In genomic region chr6:52797252-52797800, GRCm38 (mm10) we compare ENCODE assay signal across 9 mouse cellular contexts.
DNase-seq lines count a peak whose midpoint lies in the region; ATAC-seq and TF ChIP-seq lines count a peak whose summit lies in the region.
"Had no signal": no experiment of that assay in that cellular context is flagged by ENCODE, and none has a peak within 500 bp of the region (broad histone marks: within the 10 kb centered on the region; RNA-seq: fewer than 3 reads in every experiment).

No protein-coding gene starts in this region.

- H3K27ac ChIP-seq in hindbrain, embryonic 10.5 days: peak overlapping the region; percentile 30; the same call in 1 of the 2 replicates
- no peak overlapping the region for H3K27ac ChIP-seq in hindbrain, embryonic 16.5 days (ENCODE audit: low read depth, low read length)
- H3K27ac ChIP-seq in midbrain, embryonic 10.5 days (replicated peaks): 0 out of 2 replicates have a peak overlapping the region, but pooled peaks have one; percentile 38
- H3K27ac ChIP-seq in midbrain, embryonic 11.5 days (ENCODE audit: low read depth, low read length): no peak overlapping the region
- H3K27ac ChIP-seq in embryonic facial prominence, embryonic 10.5 days (replicated peaks): peak overlapping the region; percentile 69; the same call in 1 of the 2 replicates
- no peak overlapping the region for H3K27ac ChIP-seq in olfactory bulb, adult 2 months (ENCODE audit: insufficient read depth, low read depth, low read length)
- H3K27ac ChIP-seq: stomach, embryonic 15.5 days had no signal

- H3K9ac ChIP-seq in hindbrain, embryonic 16.5 days (ENCODE audit: low read depth, low read length): no peak overlapping the region
- H3K9ac ChIP-seq in midbrain, embryonic 11.5 days (ENCODE audit: low read length): no peak overlapping the region
- H3K9ac ChIP-seq: stomach, embryonic 15.5 days had no signal

- H3K27me3 ChIP-seq in hindbrain, embryonic 10.5 days (ENCODE audit: insufficient read depth, poor library complexity, severe bottlenecking): no peaks in the 10 kb centered on the region
- no peaks in the 10 kb centered on the region for H3K27me3 ChIP-seq in hindbrain, embryonic 16.5 days (replicated peaks; ENCODE audit: control insufficient read depth, insufficient read depth, low read length)
- H3K27me3 ChIP-seq in midbrain, embryonic 10.5 days (ENCODE audit: low read depth, poor library complexity, severe bottlenecking): no peaks in the 10 kb centered on the region
- H3K27me3 ChIP-seq in midbrain, embryonic 11.5 days (ENCODE audit: control insufficient read depth, insufficient read depth, low read length): no peaks in the 10 kb centered on the region
- H3K27me3 ChIP-seq in embryonic facial prominence, embryonic 10.5 days (replicated peaks; ENCODE audit: low read depth, poor library complexity, severe bottlenecking): no peaks in the 10 kb centered on the region
- H3K27me3 ChIP-seq: stomach, embryonic 15.5 days had no signal

- H3K9me3 ChIP-seq in hindbrain, embryonic 10.5 days: no peaks in the 10 kb centered on the region
- H3K9me3 ChIP-seq in hindbrain, embryonic 16.5 days (ENCODE audit: control insufficient read depth, low read length): no peaks in the 10 kb centered on the region
- no peaks in the 10 kb centered on the region for H3K9me3 ChIP-seq in midbrain, embryonic 10.5 days (replicated peaks)
- H3K9me3 ChIP-seq in midbrain, embryonic 11.5 days (ENCODE audit: control insufficient read depth, low read length): no peaks in the 10 kb centered on the region
- no peaks in the 10 kb centered on the region for H3K9me3 ChIP-seq in embryonic facial prominence, embryonic 10.5 days
- H3K9me3 ChIP-seq: stomach, embryonic 15.5 days had no signal

- no peak for DNase-seq in hindbrain, embryonic 10.5 days (ENCODE audit: low spot score)
- no peak for DNase-seq in midbrain, embryonic 10.5 days (ENCODE audit: low spot score)
- DNase-seq in midbrain, embryonic 11.5 days (ENCODE audit: low spot score, missing footprints): no peak
- no peak for DNase-seq in embryonic facial prominence, embryonic 10.5 days (ENCODE audit: low spot score)
- DNase-seq in natural killer cell, adult 2 months (ENCODE audit: low spot score in 2 of 2): no peak
- DNase-seq in frontal cortex, postnatal 36 days (ENCODE audit: low spot score in 2 of 2): no peak

- no peaks in the 10 kb centered on the region for H3K36me3 ChIP-seq in hindbrain, embryonic 10.5 days
- no peaks in the 10 kb centered on the region for H3K36me3 ChIP-seq in hindbrain, embryonic 16.5 days (ENCODE audit: control insufficient read depth, insufficient read depth, low read length)
- H3K36me3 ChIP-seq in midbrain, embryonic 10.5 days: no peaks in the 10 kb centered on the region
- H3K36me3 ChIP-seq in midbrain, embryonic 11.5 days (ENCODE audit: control insufficient read depth, insufficient read depth, low read length): no peaks in the 10 kb centered on the region
- no peaks in the 10 kb centered on the region for H3K36me3 ChIP-seq in embryonic facial prominence, embryonic 10.5 days (replicated peaks)
- H3K36me3 ChIP-seq: stomach, embryonic 15.5 days had no signal

- H3K4me1 ChIP-seq in hindbrain, embryonic 10.5 days (replicated peaks): peaks cover 39% of the 10 kb centered on the region
- H3K4me1 ChIP-seq in hindbrain, embryonic 16.5 days (ENCODE audit: control insufficient read depth, insufficient read depth, low read depth, low read length): peaks cover 16% of the 10 kb centered on the region
- peaks cover 18% of the 10 kb centered on the region for H3K4me1 ChIP-seq in midbrain, embryonic 10.5 days
- no peaks in the 10 kb centered on the region; the same call in 1 of the 2 replicates for H3K4me1 ChIP-seq in midbrain, embryonic 11.5 days (ENCODE audit: control insufficient read depth, insufficient read depth, low read length)
- peaks cover 58% of the 10 kb centered on the region for H3K4me1 ChIP-seq in embryonic facial prominence, embryonic 10.5 days
- peaks cover 16% of the 10 kb centered on the region for H3K4me1 ChIP-seq in olfactory bulb, adult 2 months (ENCODE audit: control insufficient read depth, insufficient read depth, low read length)

- no peak for TF ChIP-seq POLR2A in olfactory bulb, adult 2 months (IDR thresholded peaks at IDR 0.05; ENCODE audit: insufficient read depth, low read depth, low read length)

- WGBS in hindbrain, embryonic 10.5 days: 58% methylated on average over 6 of the region's 6 CpGs
- 52% methylated on average over 6 of the region's 6 CpGs for whole genome bisulfite sequencing in hindbrain, embryonic 16.5 days
- WGBS in midbrain, embryonic 10.5 days: 57% methylated on average over 6 of the region's 6 CpGs
- WGBS in midbrain, embryonic 11.5 days: 63% methylated on average over 6 of the region's 6 CpGs
- 42% methylated on average over 6 of the region's 6 CpGs for WGBS in embryonic facial prominence, embryonic 10.5 days
- WGBS in olfactory bulb, adult 2 months: 78% methylated on average over 6 of the region's 6 CpGs

- no peak overlapping the region for H3K4me3 ChIP-seq in hindbrain, embryonic 10.5 days
- no peak overlapping the region for H3K4me3 ChIP-seq in hindbrain, embryonic 16.5 days (ENCODE audit: low read length)
- no peak overlapping the region for H3K4me3 ChIP-seq in midbrain, embryonic 10.5 days
- no peak overlapping the region for H3K4me3 ChIP-seq in midbrain, embryonic 11.5 days (ENCODE audit: low read depth, low read length)
- H3K4me3 ChIP-seq in embryonic facial prominence, embryonic 10.5 days: no peak overlapping the region
- H3K4me3 ChIP-seq in olfactory bulb, adult 2 months (ENCODE audit: insufficient read depth, low read depth, low read length): no peak overlapping the region
- H3K4me3 ChIP-seq: stomach, embryonic 15.5 days had no signal

- no peak overlapping the region for H3K4me2 ChIP-seq in hindbrain, embryonic 16.5 days (ENCODE audit: low read length)
- no peak overlapping the region for H3K4me2 ChIP-seq in midbrain, embryonic 11.5 days
- H3K4me2 ChIP-seq: stomach, embryonic 15.5 days had no signal

- TF ChIP-seq CTCF in olfactory bulb, adult 2 months (IDR thresholded peaks at IDR 0.05; ENCODE audit: insufficient read depth, low read depth, low read length): 0 out of 2 replicates have a peak, but pooled peaks have one; percentile 5

- ATAC-seq in hindbrain, embryonic 16.5 days: no peak
- no peak for ATAC-seq in midbrain, embryonic 11.5 days (ENCODE audit: low FRiP score)

Comparison
In these comparisons a context has a peak if more than half of its experiments do, and no peak if none do; other contexts are left out.
1. H3K27ac ChIP-seq: peak in hindbrain, embryonic 10.5 days (single experiment), midbrain, embryonic 10.5 days (single experiment) and embryonic facial prominence, embryonic 10.5 days (single experiment); none in hindbrain, embryonic 16.5 days (single experiment), midbrain, embryonic 11.5 days (single experiment) and olfactory bulb, adult 2 months (single experiment).